ENCODE assay signal across 24 mouse cellular contexts in the genomic region with DNA sequence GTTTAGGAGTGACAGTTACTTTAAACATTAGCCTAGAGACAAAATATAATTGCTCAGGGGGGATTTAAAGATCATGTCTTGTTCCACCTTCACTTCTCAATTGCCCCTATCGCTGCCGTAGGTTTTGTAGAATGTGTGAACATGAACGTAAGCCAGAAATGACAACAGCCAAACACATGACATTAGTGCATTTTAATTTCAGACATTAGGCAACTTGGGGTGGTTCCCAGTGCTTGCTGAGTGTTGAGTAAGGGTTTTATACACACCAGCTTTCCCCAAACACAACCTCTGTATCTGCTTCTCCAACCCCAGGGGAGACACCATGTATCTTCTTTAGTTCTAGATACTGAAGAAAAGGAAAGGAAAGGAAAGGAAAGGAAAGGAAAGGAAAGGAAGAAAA. TPM values are rescaled to one million over a fixed set of nuclear protein-coding genes. Genes with fewer than 3 reads are reported as not detected.
DNase-seq lines count a peak whose midpoint lies in the region; ATAC-seq and TF ChIP-seq lines count a peak whose summit lies in the region.
"Had no signal": no experiment of that assay in that cellular context is flagged by ENCODE, and none has a peak within 500 bp of the region (broad histone marks: within the 10 kb centered on the region; RNA-seq: fewer than 3 reads in every experiment).

No protein-coding gene starts in this region.

- no peak for TF ChIP-seq POLR2A in kidney, adult 2 months (IDR thresholded peaks at IDR 0.05; ENCODE audit: low read depth, low read length)

- no peak overlapping the region for H3K9ac ChIP-seq in kidney, embryonic 14.5 days (ENCODE audit: low read depth, low read length)
- H3K9ac ChIP-seq in intestine, embryonic 15.5 days: no peak overlapping the region
- H3K9ac ChIP-seq: limb, embryonic 15.5 days; neural tube, embryonic 13.5 days had no signal

- H3K36me3 ChIP-seq in kidney, adult 2 months (ENCODE audit: control insufficient read depth, insufficient read depth, low read length): no peaks in the 10 kb centered on the region
- no peaks in the 10 kb centered on the region for H3K36me3 ChIP-seq in kidney, embryonic 14.5 days (ENCODE audit: control insufficient read depth, insufficient read depth, low read length)
- H3K36me3 ChIP-seq in intestine, embryonic 15.5 days: no peaks in the 10 kb centered on the region
- H3K36me3 ChIP-seq: forebrain, embryonic 10.5 days; heart, embryonic 13.5 days; hindbrain, embryonic 12.5 days; limb, embryonic 15.5 days; midbrain, embryonic 12.5 days; neural tube, embryonic 13.5 days had no signal

- no peaks in the 10 kb centered on the region for H3K27me3 ChIP-seq in kidney, adult 2 months (replicated peaks; ENCODE audit: control insufficient read depth, insufficient read depth, low read length)
- H3K27me3 ChIP-seq in kidney, embryonic 14.5 days (ENCODE audit: control insufficient read depth, insufficient read depth, low read length): peaks cover 6% of the 10 kb centered on the region; the same call in 1 of the 2 replicates
- H3K27me3 ChIP-seq in intestine, embryonic 15.5 days (replicated peaks): no peaks in the 10 kb centered on the region

- H3K4me2 ChIP-seq in kidney, embryonic 14.5 days (replicated peaks; ENCODE audit: low read depth, low read length): no peak overlapping the region
- no peak overlapping the region for H3K4me2 ChIP-seq in intestine, embryonic 15.5 days (replicated peaks)

- 67% methylated on average over 3 of the region's 3 CpGs for WGBS in kidney, adult 2 months
- WGBS in kidney, embryonic 14.5 days: 81% methylated on average over 3 of the region's 3 CpGs
- WGBS in intestine, embryonic 15.5 days: 81% methylated on average over 3 of the region's 3 CpGs

- no peaks in the 10 kb centered on the region for H3K9me3 ChIP-seq in kidney, embryonic 14.5 days (ENCODE audit: control insufficient read depth, low read length)
- no peaks in the 10 kb centered on the region for H3K9me3 ChIP-seq in intestine, embryonic 15.5 days
- H3K9me3 ChIP-seq: forebrain, embryonic 10.5 days; heart, embryonic 13.5 days; hindbrain, embryonic 12.5 days; limb, embryonic 15.5 days; midbrain, embryonic 12.5 days; neural tube, embryonic 13.5 days had no signal

- TF ChIP-seq CTCF in kidney, adult 2 months (conservative IDR thresholded peaks at IDR 0.05; ENCODE audit: insufficient read depth, insufficient read length, low read depth, low read length): no peak

- H3K4me1 ChIP-seq in kidney, adult 2 months (ENCODE audit: control insufficient read depth, insufficient read depth, low read length): peaks cover 12% of the 10 kb centered on the region; the same call in 1 of the 2 replicates
- H3K4me1 ChIP-seq in kidney, embryonic 14.5 days (ENCODE audit: control insufficient read depth, insufficient read depth, low read length): peaks cover 7% of the 10 kb centered on the region; the same call in 1 of the 2 replicates
- H3K4me1 ChIP-seq in intestine, embryonic 15.5 days (replicated peaks): peaks cover 11% of the 10 kb centered on the region; the same call in 1 of the 2 replicates

- no peak overlapping the region for H3K27ac ChIP-seq in kidney, adult 2 months (ENCODE audit: insufficient read depth, low read depth, low read length)
- no peak overlapping the region for H3K27ac ChIP-seq in kidney, embryonic 14.5 days (ENCODE audit: low read depth, low read length)
- H3K27ac ChIP-seq in intestine, embryonic 15.5 days: no peak overlapping the region
- H3K27ac ChIP-seq: heart, embryonic 13.5 days; hindbrain, embryonic 12.5 days; limb, embryonic 15.5 days; midbrain, embryonic 12.5 days; neural tube, embryonic 13.5 days had no signal

- H3K4me3 ChIP-seq in kidney, adult 2 months (ENCODE audit: insufficient read depth, low read depth, low read length): no peak overlapping the region
- H3K4me3 ChIP-seq in kidney, embryonic 14.5 days (ENCODE audit: low read length): no peak overlapping the region
- no peak overlapping the region for H3K4me3 ChIP-seq in intestine, embryonic 15.5 days (replicated peaks)

- DNase-seq in gastrocnemius, adult 18-20 months (ENCODE audit: low spot score): peak; percentile 30
- DNase-seq in gastrocnemius, postnatal 4 days (ENCODE audit: low spot score in 2 of 2): no peak
- DNase-seq in kidney, adult 2 months: peak; percentile 8
- DNase-seq in adipocyte (ENCODE audit: low spot score): peak; percentile 62
- peak; percentile 5 for DNase-seq in fat pad, adult 2 months (ENCODE audit: extremely low read depth, low read depth, low spot score)
- DNase-seq in spleen, postnatal 14 days (ENCODE audit: low spot score in 2 of 2): no peak
- DNase-seq: B cell, adult 2 months; cerebellum, adult 18-20 months; cerebellum, postnatal 25 days; embryo, embryonic 11 days; gastrocnemius, postnatal 10 days; kidney, adult 8-10 months; kidney, postnatal 4 days; right cerebral cortex, adult 18-20 months; thymus, postnatal 36 days had no signal

- ATAC-seq in kidney, embryonic 14.5 days (ENCODE audit: low FRiP score, low TSS enrichment): no peak
- no peak for ATAC-seq in intestine, embryonic 15.5 days

RNA-seq across cellular contexts. Expression of gene Slc4a4, which starts 1.1 kb away (rescaled TPM):
- 10 to 100 TPM; 18.2 to 21.3 TPM for total RNA-seq in gastrocnemius, adult 18-20 months (2021)
- 10 to 100 TPM; 12.1 to 17.8 TPM for total RNA-seq in gastrocnemius, postnatal 4 days (2021)
- 169 and 195 TPM in 2 replicates for polyA plus RNA-seq in kidney, adult 2 months (2012; rRNA removed)
- polyA plus RNA-seq in kidney, embryonic 14.5 days (2014; fragmentation: Nextera tagmentation; extraction: Ambion mirVana): 4.0 and 4.7 TPM in 2 replicates
- 4.6 and 4.7 TPM in 2 replicates for polyA plus RNA-seq in intestine, embryonic 15.5 days (2015; fragmentation: Nextera tagmentation; extraction: Ambion mirVana)
- total RNA-seq: megakaryocyte progenitor cell, adult 5-6 weeks had no signal

Comparison
In these comparisons a context has a peak if more than half of its experiments do, and no peak if none do; other contexts are left out.
1. DNase-seq: peak in gastrocnemius, adult 18-20 months (single experiment), kidney, adult 2 months (single experiment), adipocyte (single experiment) and fat pad, adult 2 months (single experiment); none in gastrocnemius, postnatal 4 days (0 of 2) and spleen, postnatal 14 days (0 of 2).
2. RNA of gene Slc4a4, which starts 1.1 kb away (polyA plus RNA-seq): 169 to 195 TPM in kidney, adult 2 months; 4.0 to 4.7 TPM in kidney, embryonic 14.5 days and 4.6 to 4.7 TPM in intestine, embryonic 15.5 days; every median in the first group is over 10 times any median in the second.